Mouse (Mus musculus) monocyte, adult 59 days (primary cell): ENCODE results near the gene Reg3g. TPM values are rescaled to one million over a fixed set of nuclear protein-coding genes. Genes with fewer than 3 reads are reported as not detected.

Experiments
- total RNA-seq, 2 experiments: library from RNA; stranded (reverse); gene quantifications; one replicate each; pipeline ENCODE4 v1.2.4; 2023

The Reg3g gene
- total RNA-seq, result not detected

DNA sequence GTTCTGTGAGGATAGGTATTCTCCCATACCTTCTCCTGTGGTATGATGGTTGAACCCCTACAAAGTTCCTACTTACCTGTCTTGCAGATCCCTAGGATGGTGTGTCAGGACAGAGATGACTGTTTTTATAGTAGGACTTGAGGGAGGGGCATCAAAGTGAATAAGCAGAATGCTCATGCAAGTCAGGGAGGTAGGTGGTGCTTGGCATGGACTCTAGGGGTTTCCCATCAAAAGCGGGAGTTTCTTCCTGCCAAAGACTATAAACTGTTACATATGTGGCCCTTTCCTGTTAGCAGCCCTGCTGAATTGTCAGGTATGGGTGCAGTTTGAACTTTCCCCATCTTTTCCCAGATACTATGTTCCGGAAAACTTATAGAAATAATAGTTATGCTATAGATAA is at the start of gene Reg3g:
TSS of gene Reg3g (minus strand) at position 101 of the 400 bp plus-strand sequence.

DNA sequence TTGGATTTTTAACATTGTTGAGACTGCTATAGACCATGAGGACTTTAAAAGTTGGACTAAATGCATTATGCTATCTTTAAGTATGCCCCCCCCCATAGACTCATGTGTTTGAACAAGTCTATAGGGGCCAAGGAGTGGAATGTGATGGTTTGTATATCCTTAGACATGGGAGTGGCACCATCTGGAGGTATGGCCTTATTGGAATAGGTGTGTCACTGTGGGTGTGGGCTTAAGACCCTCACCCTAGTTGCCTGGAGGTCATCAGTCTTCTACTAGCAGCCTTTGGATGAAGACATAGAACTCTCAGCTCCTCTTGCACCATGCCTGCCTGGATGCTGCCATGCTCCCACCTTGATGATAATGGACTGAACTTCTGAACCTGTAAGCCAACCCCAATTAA is 46.3 kb downstream of the Reg3g start, which contains the start of gene Reg1:
TSS of gene Reg1 (plus strand) at position 301 of the 400 bp plus-strand sequence.

Other genes with a start within 250 kb of the Reg3g start
- not detected for gene Reg3b, start 98.2 kb downstream of the Reg3g start, total RNA-seq
- gene Reg3d, start 90.0 kb downstream of the Reg3g start, total RNA-seq, result not detected
- gene Reg3a, start 88.2 kb downstream of the Reg3g start, total RNA-seq, result not detected
- gene Reg2, start 73.2 kb downstream of the Reg3g start, total RNA-seq, result not detected
- not detected for gene Reg1, start 46.2 kb downstream of the Reg3g start, total RNA-seq